Mouse (Mus musculus) G1E (cell line): ENCODE data around the gene Rnf180. TPM values are rescaled to one million over a fixed set of nuclear protein-coding genes. Genes with fewer than 3 reads are reported as not detected.

Experiments
- ATAC-seq: 2 replicates; pipeline ENCODE4 v1.8.0; 2016; ENCODE audit warnings: mild to moderate bottlenecking; ENCODE audit not compliant: insufficient number of reproducible peaks, poor library complexity, low FRiP score, severe bottlenecking; ENCODE audit errors: extremely low read depth
- DNase-seq: peaks from one replicate; pipeline ENCODE4 v3.0.0; 2012; ENCODE audit warnings: low spot score
- H3K27me3 ChIP-seq: 2 replicates; pipeline ENCODE4 v1.6.1; 2012; ENCODE audit warnings: mild to moderate bottlenecking, low read length, inconsistent platforms; ENCODE audit not compliant: insufficient read depth
- H3K36me3 ChIP-seq: replicated peaks from 2 replicates; pipeline ENCODE3; 2012; ENCODE audit warnings: mild to moderate bottlenecking, inconsistent platforms
- H3K4me1 ChIP-seq: 2 replicates; pipeline ENCODE4 v1.6.1; 2012; ENCODE audit warnings: low read depth, low read length, inconsistent platforms, mixed read lengths; ENCODE audit not compliant: insufficient read depth
- H3K4me3 ChIP-seq: 2 replicates; pipeline ENCODE4 v1.5.1; 2012; ENCODE audit warnings: low read depth, mild to moderate bottlenecking, inconsistent platforms, low read length, moderate library complexity, mixed read lengths
- H3K9me3 ChIP-seq: replicated peaks from 2 replicates; pipeline ENCODE4 v1.6.1; 2012; ENCODE audit warnings: inconsistent platforms
- CTCF ChIP-seq: IDR thresholded peaks from 2 replicates; pipeline ENCODE4 v1.5.1; 2012; ENCODE audit warnings: low read depth, low read length, inconsistent platforms, mixed read lengths
- GATA1 ChIP-seq: IDR thresholded peaks from 2 replicates; pipeline ENCODE4 v1.6.1; 2012; ENCODE audit warnings: borderline replicate concordance, low read length, inconsistent platforms, mixed read lengths
- GATA2 ChIP-seq: IDR thresholded peaks from 2 replicates; pipeline ENCODE4 v1.6.1; 2012; ENCODE audit warnings: low read depth, low read length, inconsistent platforms, borderline replicate concordance
- POLR2AphosphoS5 ChIP-seq: IDR thresholded peaks from 2 replicates; pipeline ENCODE4 v1.6.1; 2012; ENCODE audit warnings: low read depth, low read length, inconsistent platforms; ENCODE audit not compliant: insufficient replicate concordance
- TAL1 ChIP-seq: conservative IDR thresholded peaks from 2 replicates; pipeline ENCODE4 v1.6.1; 2012; ENCODE audit warnings: low read depth, low read length, inconsistent platforms, mixed read lengths
- polyA plus RNA-seq: library from polyadenylated mRNA; stranded (reverse); fragments of >175 nt; gene quantifications from 2 replicates; pipeline ENCODE4 v1.2.3, GENCODE M21; 2012
- total RNA-seq, 2 experiments: library from RNA; stranded (forward) in 1 of 2; stranded (reverse) in 1 of 2; fragments of 200-1000 nt in 1 of 2; fragments of >200 nt in 1 of 2; fragmentation: Nextera tagmentation in 1 of 2; gene quantifications; 2 replicates each; pipeline ENCODE4 v1.2.3; 2014 to 2017

Rnf180 gene
- total and polyA plus RNA-seq, 3 experiments = 0.11 TPM; not detected in 2

DNA sequence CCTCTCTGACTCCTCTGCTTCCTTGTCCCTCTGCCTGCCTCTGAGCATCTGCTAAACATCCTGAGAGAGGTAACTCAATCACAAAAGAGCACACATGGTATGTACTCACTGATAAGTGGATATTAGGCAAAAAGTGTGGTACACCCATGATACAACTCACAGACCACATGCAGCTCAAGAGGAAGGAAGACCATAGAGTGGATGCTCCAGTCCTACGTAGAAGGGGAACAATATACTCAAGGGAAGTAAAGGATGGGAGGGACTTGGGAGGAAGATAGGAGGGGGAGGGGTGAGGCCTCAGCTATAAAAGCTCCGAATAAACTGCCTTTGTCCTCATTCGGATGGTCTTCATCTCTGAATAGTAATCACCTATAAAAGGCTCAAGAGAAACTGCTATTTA, 96.6 kb downstream of the Rnf180 start:
- H3K4me3 ChIP-seq = no peak overlapping the region
- peaks cover 8% of the 10 kb centered on the region; the same call in 1 of the 2 replicates for H3K27me3 ChIP-seq
- DNase-seq (no peak), ATAC-seq (no peak)
- TF ChIP-seq TAL1 (no peak), GATA1 (no peak), POLR2AphosphoS5 (no peak), GATA2 (no peak), CTCF (no peak)
- peaks cover 4% of the 10 kb centered on the region; the same call in 1 of the 2 replicates for H3K4me1 ChIP-seq
- no peaks in the 10 kb centered on the region for H3K36me3 ChIP-seq
- no peaks in the 10 kb centered on the region for H3K9me3 ChIP-seq

- Histone ChIP-seq H3K36me3 (no peaks in the 10 kb centered on the region), H3K9me3 (no peaks in the 10 kb centered on the region), H3K4me1 (peaks cover 4% of the 10 kb centered on the region; the same call in 1 of the 2 replicates), H3K4me3 (no peak overlapping the region), H3K27me3 (peaks cover 11% of the 10 kb centered on the region)
- no peak for TF ChIP-seq GATA2
- TF ChIP-seq POLR2AphosphoS5 = no peak
- TF ChIP-seq GATA1 = no peak
- TF ChIP-seq CTCF = no peak
- TF ChIP-seq TAL1 = no peak
- DNase-seq = no peak
- no peak for ATAC-seq
Observed at GRCm38 (mm10) chr13:105193583-105193982, 101.0 kb downstream of the Rnf180 start.

GRCm38 (mm10) chr13:105188730-105189129, 105.9 kb downstream of the Rnf180 start:
- H3K27me3 ChIP-seq = peaks cover 21% of the 10 kb centered on the region
- H3K9me3 ChIP-seq = no peaks in the 10 kb centered on the region
- no peak overlapping the region for H3K4me3 ChIP-seq
- H3K4me1 ChIP-seq = no peaks in the 10 kb centered on the region
- TF ChIP-seq CTCF = no peak
- no peak for TF ChIP-seq GATA1
- no peak for TF ChIP-seq POLR2AphosphoS5
- no peak for TF ChIP-seq GATA2
- no peak for TF ChIP-seq TAL1
- no peak for ATAC-seq
- no peaks in the 10 kb centered on the region for H3K36me3 ChIP-seq
- DNase-seq = no peak

DNA sequence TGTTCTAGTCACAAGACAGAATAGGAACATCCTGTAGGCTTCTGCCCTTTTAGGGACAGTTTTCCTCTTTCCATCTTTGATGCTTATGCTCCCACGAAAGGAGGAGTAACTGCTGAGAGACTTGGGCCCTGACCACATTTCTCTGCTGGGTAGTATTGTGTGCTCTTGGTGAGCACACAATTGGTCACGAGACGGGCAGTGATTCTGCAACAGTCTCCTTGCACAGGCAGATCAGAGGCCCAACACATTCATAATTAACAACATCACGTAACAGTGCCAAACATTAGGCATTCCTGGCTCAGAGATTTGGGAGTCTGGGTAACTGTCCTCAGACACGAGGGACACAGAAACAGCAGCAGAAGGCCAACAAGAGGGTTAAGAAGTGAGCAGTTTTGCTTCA, 113.8 kb downstream of the Rnf180 start:
- ATAC-seq (no peak), DNase-seq (no peak)
- TF ChIP-seq CTCF = no peak
- TF ChIP-seq POLR2AphosphoS5 = no peak
- no peak for TF ChIP-seq GATA1
- no peak for TF ChIP-seq TAL1
- TF ChIP-seq GATA2 = no peak
- Histone ChIP-seq H3K4me1 (no peaks in the 10 kb centered on the region), H3K27me3 (peaks cover 20% of the 10 kb centered on the region), H3K9me3 (no peaks in the 10 kb centered on the region), H3K4me3 (no peak overlapping the region), H3K36me3 (no peaks in the 10 kb centered on the region)

DNA sequence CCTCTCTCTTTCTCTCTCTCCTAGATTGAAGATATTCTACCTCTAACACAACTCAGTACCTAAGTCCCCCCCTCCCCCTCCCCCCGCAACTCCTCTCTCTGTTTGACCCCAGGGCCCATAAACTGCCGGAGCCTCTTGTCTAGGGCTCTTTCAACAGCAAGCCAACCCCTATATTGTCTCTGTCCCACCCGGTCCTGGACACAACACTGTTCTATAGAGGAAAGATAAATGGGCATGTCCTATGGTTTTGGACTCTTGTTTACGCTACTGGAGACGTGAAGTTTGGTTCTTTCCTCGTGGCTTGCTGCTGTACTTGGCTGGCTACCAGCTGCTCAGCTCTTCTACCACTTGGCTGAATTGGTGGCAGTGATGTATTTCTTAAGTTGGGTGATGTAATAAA, 129.2 kb downstream of the Rnf180 start:
- TF ChIP-seq GATA2 (no peak), GATA1 (no peak), CTCF (no peak), POLR2AphosphoS5 (no peak), TAL1 (no peak)
- peaks cover 23% of the 10 kb centered on the region for H3K27me3 ChIP-seq
- DNase-seq = no peak
- H3K4me1 ChIP-seq = peaks cover 2% of the 10 kb centered on the region; the same call in 1 of the 2 replicates
- no peaks in the 10 kb centered on the region for H3K9me3 ChIP-seq
- H3K4me3 ChIP-seq = no peak overlapping the region
- no peaks in the 10 kb centered on the region for H3K36me3 ChIP-seq
- no peak for ATAC-seq

GRCm38 (mm10) chr13:105153955-105154354, 140.7 kb downstream of the Rnf180 start:
- TF ChIP-seq POLR2AphosphoS5 = no peak
- TF ChIP-seq CTCF = no peak
- TF ChIP-seq GATA1 = no peak
- no peak for TF ChIP-seq TAL1
- TF ChIP-seq GATA2 = no peak
- H3K4me1 ChIP-seq = peaks cover 21% of the 10 kb centered on the region
- no peak for ATAC-seq
- H3K36me3 ChIP-seq = no peaks in the 10 kb centered on the region
- H3K27me3 ChIP-seq = no peaks in the 10 kb centered on the region; the same call in 1 of the 2 replicates
- no peak for DNase-seq
- H3K9me3 ChIP-seq = no peaks in the 10 kb centered on the region
- no peak overlapping the region for H3K4me3 ChIP-seq

- DNase-seq = no peak
- TF ChIP-seq GATA1 = no peak
- TF ChIP-seq CTCF = no peak
- TF ChIP-seq GATA2 = no peak
- TF ChIP-seq POLR2AphosphoS5 = no peak
- TF ChIP-seq TAL1 = no peak
- no peak for ATAC-seq
- Histone ChIP-seq H3K9me3 (no peaks in the 10 kb centered on the region), H3K4me1 (peaks cover 19% of the 10 kb centered on the region), H3K27me3 (peaks cover 4% of the 10 kb centered on the region; the same call in 1 of the 2 replicates), H3K4me3 (no peak overlapping the region), H3K36me3 (no peaks in the 10 kb centered on the region)
Observed at GRCm38 (mm10) chr13:105150006-105150405, 144.6 kb downstream of the Rnf180 start.
